Mouse (Mus musculus) E14TG2a.4 (cell line): Measurements from ENCODE around the gene Apool.

Experiments used
- CTCF ChIP-seq: conservative IDR thresholded peaks from 2 replicates; pipeline ENCODE4 v1.5.1; 2014; ENCODE audit warnings: low read length
- NANOG ChIP-seq: IDR thresholded peaks from 2 replicates; pipeline ENCODE4 v1.6.1; 2014; ENCODE audit warnings: borderline replicate concordance, low read length, mixed read lengths
- POU5F1 ChIP-seq: IDR thresholded peaks from 2 replicates; pipeline ENCODE4 v1.6.1; 2014; ENCODE audit warnings: low read length, borderline replicate concordance

- TF ChIP-seq CTCF (no peak), NANOG (no peak), POU5F1 (no peak)
Measured at GRCm38 (mm10) chrX:112273550-112273949, 37.6 kb upstream of the Apool start.
